30 mouse cellular contexts compared by ENCODE assay signal in genomic region chr8:6111351-6111750, GRCm38 (mm10).
DNase-seq lines count a peak whose midpoint lies in the region; ATAC-seq and TF ChIP-seq lines count a peak whose summit lies in the region.
"Had no signal": no experiment of that assay in that cellular context is flagged by ENCODE, and none has a peak within 500 bp of the region (broad histone marks: within the 10 kb centered on the region; RNA-seq: fewer than 3 reads in every experiment).

No protein-coding gene starts in this region.

- peak; percentile 56 for ATAC-seq in forebrain, postnatal 0 days
- ATAC-seq in forebrain, embryonic 15.5 days (replicated peaks), result no peak
- ATAC-seq: activated CD4-positive, CD25-positive, alpha-beta regulatory T cell, adult 4 months; forebrain, embryonic 16.5 days; hindbrain, postnatal 0 days; inflammation-experienced regulatory T-cells, adult 6 months had no signal

- H3K4me1 ChIP-seq in forebrain, postnatal 0 days (ENCODE audit: insufficient read depth), result no peaks in the 10 kb centered on the region
- H3K4me1 ChIP-seq in forebrain, embryonic 15.5 days, result no peaks in the 10 kb centered on the region
- H3K4me1 ChIP-seq: embryonic facial prominence, embryonic 10.5 days; embryonic facial prominence, embryonic 13.5 days; forebrain, embryonic 12.5 days; heart, embryonic 10.5 days; heart, embryonic 13.5 days had no signal

- DNase-seq in forebrain, postnatal 0 days, result peak; percentile 50
- DNase-seq in layer of hippocampus, adult 11-12 months (ENCODE audit: low spot score), result peak; percentile 5
- DNase-seq in layer of hippocampus, postnatal 36 days, result no peak
- DNase-seq in left cerebral cortex, adult 9 months (ENCODE audit: low spot score in 2 of 2), result peak; percentile 7 to 23
- no peak for DNase-seq in left cerebral cortex, postnatal 36 days (ENCODE audit: low spot score in 2 of 2)
- DNase-seq in brain, adult 2 months (ENCODE audit: low read depth, low spot score), result peak; percentile 76
- no peak for DNase-seq in thymus, postnatal 25 days
- DNase-seq: adrenal gland, adult 8-10 months; adrenal gland, postnatal 25 days; cerebellum, adult 11 months; cerebellum, adult 8-10 months; cerebellum, postnatal 10 days; cerebellum, postnatal 36 days; embryo, embryonic 11 days; gastrocnemius, postnatal 25 days; heart, adult 2 months; heart, postnatal 14 days; heart, postnatal 4 days had no signal

- H3K9me3 ChIP-seq in forebrain, postnatal 0 days (ENCODE audit: low read length), result no peaks in the 10 kb centered on the region
- H3K9me3 ChIP-seq in forebrain, embryonic 15.5 days, result no peaks in the 10 kb centered on the region
- H3K9me3 ChIP-seq: embryonic facial prominence, embryonic 10.5 days; embryonic facial prominence, embryonic 13.5 days; forebrain, embryonic 12.5 days; heart, embryonic 10.5 days; heart, embryonic 13.5 days had no signal

- H3K27me3 ChIP-seq in forebrain, postnatal 0 days (ENCODE audit: insufficient read depth, low read length), result no peaks in the 10 kb centered on the region
- H3K27me3 ChIP-seq in forebrain, embryonic 15.5 days, result no peaks in the 10 kb centered on the region
- H3K27me3 ChIP-seq: embryonic facial prominence, embryonic 13.5 days; forebrain, embryonic 12.5 days; heart, embryonic 13.5 days had no signal

- 81% methylated on average over 2 of the region's 2 CpGs for WGBS in forebrain, postnatal 0 days
- 88% methylated on average over 2 of the region's 2 CpGs for WGBS in forebrain, embryonic 15.5 days

- intact Hi-C loops in left cerebral cortex, postnatal 36 days (cut with DNase I), result no loop called here

- H3K36me3 ChIP-seq in forebrain, postnatal 0 days (ENCODE audit: insufficient read depth), result no peaks in the 10 kb centered on the region
- no peaks in the 10 kb centered on the region for H3K36me3 ChIP-seq in forebrain, embryonic 15.5 days
- H3K36me3 ChIP-seq: embryonic facial prominence, embryonic 10.5 days; embryonic facial prominence, embryonic 13.5 days; forebrain, embryonic 12.5 days; heart, embryonic 10.5 days; heart, embryonic 13.5 days had no signal

- H3K27ac ChIP-seq in forebrain, postnatal 0 days (ENCODE audit: low read depth, low read length), result no peak overlapping the region
- no peak overlapping the region for H3K27ac ChIP-seq in forebrain, embryonic 15.5 days (replicated peaks)
- H3K27ac ChIP-seq: embryonic facial prominence, embryonic 10.5 days; embryonic facial prominence, embryonic 13.5 days; forebrain, embryonic 12.5 days; heart, adult 2 months; heart, embryonic 10.5 days; heart, embryonic 13.5 days; hindbrain, embryonic 14.5 days; hindbrain, postnatal 0 days had no signal

- no peak overlapping the region for H3K4me3 ChIP-seq in forebrain, postnatal 0 days (ENCODE audit: low read depth, low read length)
- no peak overlapping the region for H3K4me3 ChIP-seq in forebrain, embryonic 15.5 days
- H3K4me3 ChIP-seq: embryonic facial prominence, embryonic 10.5 days; embryonic facial prominence, embryonic 13.5 days; erythroblast, embryonic 14.5 days; forebrain, embryonic 12.5 days; heart, adult 2 months; heart, embryonic 10.5 days; heart, embryonic 13.5 days had no signal

- TF ChIP-seq CTCF in forebrain, postnatal 0 days (IDR thresholded peaks at IDR 0.05; ENCODE audit: low read depth), result no peak

- H3K9ac ChIP-seq in forebrain, postnatal 0 days, result no peak overlapping the region
- no peak overlapping the region for H3K9ac ChIP-seq in forebrain, embryonic 15.5 days (replicated peaks)
- H3K9ac ChIP-seq: embryonic facial prominence, embryonic 13.5 days; forebrain, embryonic 12.5 days; heart, embryonic 13.5 days; hindbrain, embryonic 14.5 days had no signal

- no peak overlapping the region for H3K4me2 ChIP-seq in forebrain, postnatal 0 days (ENCODE audit: low read depth)
- H3K4me2 ChIP-seq in forebrain, embryonic 15.5 days (replicated peaks), result no peak overlapping the region
- H3K4me2 ChIP-seq: embryonic facial prominence, embryonic 13.5 days; forebrain, embryonic 12.5 days; heart, embryonic 13.5 days; hindbrain, embryonic 14.5 days had no signal

Comparison
In these comparisons a context has a peak if more than half of its experiments do, and no peak if none do; other contexts are left out.
1. DNase-seq: peak in forebrain, postnatal 0 days (single experiment), layer of hippocampus, adult 11-12 months (single experiment), left cerebral cortex, adult 9 months (2 of 2) and brain, adult 2 months (single experiment); none in layer of hippocampus, postnatal 36 days (0 of 2), left cerebral cortex, postnatal 36 days (0 of 2) and thymus, postnatal 25 days (single experiment).